ENCODE assay signal across 9 mouse cellular contexts in the genomic region with DNA sequence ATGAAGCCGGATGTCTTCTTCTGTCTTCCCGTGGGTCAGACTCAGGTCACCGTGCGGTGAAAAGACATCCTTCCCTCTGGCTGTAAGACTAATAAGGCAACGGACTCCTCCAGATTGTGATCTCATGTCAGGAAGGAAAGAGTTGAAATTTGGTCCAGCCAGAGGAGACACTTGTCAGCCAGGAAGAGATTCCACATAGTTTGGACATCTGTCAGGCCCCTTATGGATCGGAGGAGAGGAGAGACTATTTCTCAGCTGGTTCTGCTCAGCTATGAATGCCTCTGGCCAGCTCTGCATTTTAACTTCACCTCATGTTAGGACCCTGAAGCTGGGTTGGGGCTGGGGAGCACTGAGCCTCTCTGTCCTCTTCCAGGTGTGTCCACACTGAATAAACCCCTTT. TPM values are rescaled to one million over a fixed set of nuclear protein-coding genes. Genes with fewer than 3 reads are reported as not detected.
A peak's percentile ranks its signal among the peaks of the same experiment; 100 is the strongest.
DNase-seq lines count a peak whose midpoint lies in the region; ATAC-seq and TF ChIP-seq lines count a peak whose summit lies in the region.
"Had no signal": no experiment of that assay in that cellular context is flagged by ENCODE, and none has a peak within 500 bp of the region (broad histone marks: within the 10 kb centered on the region; RNA-seq: fewer than 3 reads in every experiment).

No protein-coding gene starts in this region.

- peak overlapping the region; percentile 57 for H3K4me3 ChIP-seq in gastrocnemius, adult 2 months
- no peak overlapping the region for H3K4me3 ChIP-seq in lung, postnatal 0 days (ENCODE audit: low read depth, low read length)
- H3K4me3 ChIP-seq in hindbrain, embryonic 16.5 days (ENCODE audit: low read length), result 0 out of 2 replicates have a peak overlapping the region, but pooled peaks have one; percentile 2
- H3K4me3 ChIP-seq in neural tube, embryonic 14.5 days (ENCODE audit: low read depth, low read length), result no peak overlapping the region

- H3K9ac ChIP-seq in lung, postnatal 0 days (replicated peaks; ENCODE audit: low read depth), result no peak overlapping the region
- H3K9ac ChIP-seq in hindbrain, embryonic 16.5 days (ENCODE audit: low read depth, low read length), result no peak overlapping the region
- no peak overlapping the region for H3K9ac ChIP-seq in neural tube, embryonic 14.5 days (replicated peaks; ENCODE audit: low read depth, low read length)

- no peaks in the 10 kb centered on the region for H3K36me3 ChIP-seq in lung, postnatal 0 days (ENCODE audit: insufficient read depth, low read length)
- no peaks in the 10 kb centered on the region for H3K36me3 ChIP-seq in hindbrain, embryonic 16.5 days (ENCODE audit: control insufficient read depth, insufficient read depth, low read length)
- no peaks in the 10 kb centered on the region for H3K36me3 ChIP-seq in neural tube, embryonic 14.5 days (ENCODE audit: control insufficient read depth, insufficient read depth, low read length)

- H3K4me1 ChIP-seq in lung, postnatal 0 days (ENCODE audit: insufficient read depth, low read depth, low read length), result peaks cover 14% of the 10 kb centered on the region
- H3K4me1 ChIP-seq in hindbrain, embryonic 16.5 days (ENCODE audit: control insufficient read depth, insufficient read depth, low read depth, low read length), result peaks cover 19% of the 10 kb centered on the region
- peaks cover 12% of the 10 kb centered on the region; the same call in 1 of the 2 replicates for H3K4me1 ChIP-seq in neural tube, embryonic 14.5 days (ENCODE audit: control insufficient read depth, insufficient read depth, low read length)

- TF ChIP-seq EP300 in lung, postnatal 0 days (IDR thresholded peaks at IDR 0.05), result no peak

- no peaks in the 10 kb centered on the region for H3K27me3 ChIP-seq in lung, postnatal 0 days (replicated peaks; ENCODE audit: insufficient read depth, low read length)
- no peaks in the 10 kb centered on the region for H3K27me3 ChIP-seq in hindbrain, embryonic 16.5 days (replicated peaks; ENCODE audit: control insufficient read depth, insufficient read depth, low read length)
- H3K27me3 ChIP-seq in neural tube, embryonic 14.5 days (ENCODE audit: control insufficient read depth, insufficient read depth, low read length), result no peaks in the 10 kb centered on the region

- WGBS in lung, postnatal 0 days, result 25% methylated on average over 6 of the region's 6 CpGs
- 54% methylated on average over 6 of the region's 6 CpGs for WGBS in hindbrain, embryonic 16.5 days
- 64% methylated on average over 6 of the region's 6 CpGs for WGBS in neural tube, embryonic 14.5 days

- intact Hi-C loops in gastrocnemius, adult 2 months (cut with DNase I), result no loop called here
- intact Hi-C loops in gastrocnemius, postnatal 14 days (cut with DNase I; ENCODE audit: low total_unique reads), result no loop called here

- ATAC-seq in lung, postnatal 0 days, result peak; percentile 38; the same call in 1 of the 2 replicates
- ATAC-seq in hindbrain, embryonic 16.5 days, result no peak
- no peak for ATAC-seq in neural tube, embryonic 14.5 days (ENCODE audit: low read depth)

- H3K4me2 ChIP-seq in lung, postnatal 0 days (replicated peaks; ENCODE audit: low read depth, low read length), result peak overlapping the region; percentile 37; the same call in 1 of the 2 replicates
- H3K4me2 ChIP-seq in hindbrain, embryonic 16.5 days (ENCODE audit: low read length), result peak overlapping the region; percentile 37
- 0 out of 2 replicates have a peak overlapping the region, but pooled peaks have one; percentile 0 for H3K4me2 ChIP-seq in neural tube, embryonic 14.5 days (ENCODE audit: low read depth, low read length)

- H3K9me3 ChIP-seq in lung, postnatal 0 days (ENCODE audit: low read length), result no peaks in the 10 kb centered on the region
- no peaks in the 10 kb centered on the region for H3K9me3 ChIP-seq in hindbrain, embryonic 16.5 days (ENCODE audit: control insufficient read depth, low read length)
- no peaks in the 10 kb centered on the region for H3K9me3 ChIP-seq in neural tube, embryonic 14.5 days (ENCODE audit: control insufficient read depth, low read length)

- H3K27ac ChIP-seq in gastrocnemius, adult 2 months, result peak overlapping the region; percentile 94
- no peak overlapping the region for H3K27ac ChIP-seq in lung, postnatal 0 days (ENCODE audit: low read length)
- peak overlapping the region; percentile 65 for H3K27ac ChIP-seq in hindbrain, embryonic 16.5 days (ENCODE audit: low read depth, low read length)
- peak overlapping the region; percentile 58 for H3K27ac ChIP-seq in neural tube, embryonic 14.5 days (ENCODE audit: low read depth, low read length)

- TF ChIP-seq CTCF in gastrocnemius, adult 2 months (IDR thresholded peaks at IDR 0.05), result no peak
- TF ChIP-seq CTCF in lung, postnatal 0 days (IDR thresholded peaks at IDR 0.05), result no peak

- DNase-seq in gastrocnemius, adult 2 months, result peak; percentile 26
- DNase-seq in gastrocnemius, postnatal 14 days, result no peak
- peak; percentile 41 for DNase-seq in lung, postnatal 0 days (ENCODE audit: low spot score)
- no peak for DNase-seq in lung, postnatal 14 days
- no peak for DNase-seq in spleen, postnatal 10 days (ENCODE audit: low spot score in 2 of 2)
- DNase-seq in thymus, postnatal 0 days (ENCODE audit: low spot score), result no peak

RNA-seq across cellular contexts. Expression of gene Apol6, which starts 30.1 kb away (rescaled TPM):
- 10 to 100 TPM; 27.7 to 71.1 TPM for total RNA-seq in gastrocnemius, adult 2 months (2021)
- 10 to 100 TPM; 23.4 to 33.2 TPM for total RNA-seq in gastrocnemius, postnatal 14 days (2021)
- 0.10 TPM in 1 of 2 replicates, not detected in the other for polyA plus RNA-seq in lung, postnatal 0 days (2015; fragmentation: Nextera tagmentation; extraction: Ambion mirVana)
- not detected in 2 replicates for polyA plus RNA-seq in hindbrain, embryonic 16.5 days (2015; fragmentation: Nextera tagmentation; extraction: Ambion mirVana)
- 0.08 TPM in 1 of 2 replicates, not detected in the other for polyA plus RNA-seq in neural tube, embryonic 14.5 days (2014; fragmentation: Nextera tagmentation; extraction: Ambion mirVana)
- polyA plus RNA-seq in thymus, postnatal 0 days (2015; fragmentation: Nextera tagmentation; extraction: Ambion mirVana), result not detected in 2 replicates
- total RNA-seq: layer of hippocampus, postnatal 25 days had no signal

RNA-seq across cellular contexts. Expression of gene Mb, which starts 36.0 kb away (rescaled TPM):
- 1,000 to 10,000 TPM; 3,091 to 7,772 TPM for total RNA-seq in gastrocnemius, adult 2 months (2021)
- total RNA-seq in gastrocnemius, postnatal 14 days (2021), result 1,000 to 10,000 TPM in 1 of 2 experiments, 100 to 1,000 TPM in 1; 840 to 1,154 TPM
- 0.84 and 1.1 TPM in 2 replicates for polyA plus RNA-seq in lung, postnatal 0 days (2015; fragmentation: Nextera tagmentation; extraction: Ambion mirVana)
- polyA plus RNA-seq in hindbrain, embryonic 16.5 days (2015; fragmentation: Nextera tagmentation; extraction: Ambion mirVana), result 0.71 and 0.81 TPM in 2 replicates
- polyA plus RNA-seq in neural tube, embryonic 14.5 days (2014; fragmentation: Nextera tagmentation; extraction: Ambion mirVana), result 0.46 and 1.4 TPM in 2 replicates
- 0.73 and 0.99 TPM in 2 replicates for polyA plus RNA-seq in thymus, postnatal 0 days (2015; fragmentation: Nextera tagmentation; extraction: Ambion mirVana)

Comparison
In these comparisons a context has a peak if more than half of its experiments do, and no peak if none do; other contexts are left out.
1. DNase-seq: peak in gastrocnemius, adult 2 months (single experiment) and lung, postnatal 0 days (single experiment); none in gastrocnemius, postnatal 14 days (single experiment), lung, postnatal 14 days (single experiment), spleen, postnatal 10 days (0 of 2) and thymus, postnatal 0 days (single experiment).
2. H3K4me3 ChIP-seq: peak in gastrocnemius, adult 2 months (single experiment) and hindbrain, embryonic 16.5 days (single experiment); none in lung, postnatal 0 days (single experiment) and neural tube, embryonic 14.5 days (single experiment).
3. Peak in every context shown above with its lines, with median percentiles within 50 percentile points of each other: H3K4me2 ChIP-seq.